Mouse (Mus musculus) brain, embryonic 14.5 days (tissue): ENCODE measurements around the gene Siae.

Experiments
- CTCF ChIP-seq: fragments of 200-500 bp; IDR thresholded peaks from 2 replicates; pipeline ENCODE4 v1.5.1; 2012; ENCODE audit warnings: inconsistent platforms, mild to moderate bottlenecking, moderate library complexity, borderline replicate concordance; ENCODE audit not compliant: insufficient read depth, insufficient read length; ENCODE audit errors: extremely low read depth
- POLR2A ChIP-seq: fragments of 200-500 bp; IDR thresholded peaks from 2 replicates; pipeline ENCODE4 v1.6.1; 2012; ENCODE audit warnings: mild to moderate bottlenecking, inconsistent platforms, borderline replicate concordance; ENCODE audit not compliant: poor library complexity, insufficient read depth, insufficient read length, severe bottlenecking; ENCODE audit errors: extremely low read depth

DNA sequence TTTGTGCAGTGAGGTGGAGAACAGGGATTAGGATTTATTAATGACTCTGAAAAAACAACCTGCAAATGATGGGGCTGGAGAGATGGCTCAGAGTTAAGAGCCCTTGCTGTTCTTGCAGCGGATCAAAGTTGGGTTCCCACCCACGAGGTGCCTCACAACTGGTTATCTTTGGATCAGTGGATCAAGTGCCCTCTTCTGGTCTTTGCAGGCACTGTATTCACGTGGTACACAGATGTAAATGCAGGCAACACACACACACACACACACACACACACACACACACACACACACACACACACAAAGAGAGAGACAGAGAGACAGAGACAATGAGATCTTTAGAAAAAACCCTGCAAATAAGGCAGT is 132.4 kb downstream of the Siae start:
- TF ChIP-seq CTCF (no peak), POLR2A (no peak)
